Mouse (Mus musculus) embryonic facial prominence, embryonic 13.5 days (tissue): ENCODE results near the gene Tmem267. TPM values are rescaled to one million over a fixed set of nuclear protein-coding genes. Genes with fewer than 3 reads are reported as not detected.
"Not testable (repeated sequence)": the region's sequence is repeated elsewhere in the genome, so short reads cannot be mapped to it uniquely, and the experiment has no call there.

Experiments
- ATAC-seq: fragments of 200-750 bp; cut with Nextera tagmentation; 2 replicates; pipeline ENCODE4 v1.8.0; 2017; ENCODE audit warnings: low read depth; ENCODE audit not compliant: insufficient number of reproducible peaks, insufficient read depth, low FRiP score, low TSS enrichment
- H3K27ac ChIP-seq: fragments of 300-500 bp; sonication (generic); 2 replicates; pipeline ENCODE4 v1.5.1; 2015; ENCODE audit warnings: moderate library complexity, mild to moderate bottlenecking, inconsistent platforms
- H3K27me3 ChIP-seq: fragments of 300-500 bp; sonication (generic); 2 replicates; pipeline ENCODE4 v1.6.1; 2015; ENCODE audit warnings: mild to moderate bottlenecking, inconsistent platforms
- H3K36me3 ChIP-seq: fragments of 300-500 bp; sonication (generic); 2 replicates; pipeline ENCODE4 v1.6.1; 2015; ENCODE audit warnings: mild to moderate bottlenecking, inconsistent platforms
- H3K4me1 ChIP-seq: fragments of 300-500 bp; sonication (generic); 2 replicates; pipeline ENCODE4 v1.6.1; 2015; ENCODE audit warnings: inconsistent platforms
- H3K4me2 ChIP-seq: fragments of 300-500 bp; sonication (generic); 2 replicates; pipeline ENCODE4 v1.6.1; 2015; ENCODE audit warnings: moderate library complexity, mild to moderate bottlenecking, inconsistent platforms
- H3K4me3 ChIP-seq: fragments of 300-500 bp; sonication (generic); 2 replicates; pipeline ENCODE4 v1.5.1; 2015; ENCODE audit warnings: mild to moderate bottlenecking, inconsistent platforms
- H3K9ac ChIP-seq: fragments of 300-500 bp; sonication (generic); 2 replicates; pipeline ENCODE4 v1.6.1; 2015; ENCODE audit warnings: mild to moderate bottlenecking, inconsistent platforms
- H3K9me3 ChIP-seq: fragments of 300-500 bp; sonication (generic); 2 replicates; pipeline ENCODE4 v1.6.1; 2016; ENCODE audit warnings: inconsistent platforms
- WGBS: fragments of 180-500 bp; shearing (Covaris S2); methylation state at CpG from one replicate; pipeline ENCODE4 v1.1.7; 2015; ENCODE audit warnings: mixed read lengths; 5-methylcytosine and 5-hydroxymethylcytosine counted together
- polyA plus RNA-seq: library from polyadenylated mRNA; unstranded; fragments of >200 nt; fragmentation: Nextera tagmentation; extraction: Ambion mirVana; gene quantifications from 2 replicates; pipeline ENCODE4 v1.2.1, GENCODE M21; 2015

Gene Tmem267
- polyA plus RNA-seq, 1 experiment from 2014 or later, result 1.8 TPM

DNA sequence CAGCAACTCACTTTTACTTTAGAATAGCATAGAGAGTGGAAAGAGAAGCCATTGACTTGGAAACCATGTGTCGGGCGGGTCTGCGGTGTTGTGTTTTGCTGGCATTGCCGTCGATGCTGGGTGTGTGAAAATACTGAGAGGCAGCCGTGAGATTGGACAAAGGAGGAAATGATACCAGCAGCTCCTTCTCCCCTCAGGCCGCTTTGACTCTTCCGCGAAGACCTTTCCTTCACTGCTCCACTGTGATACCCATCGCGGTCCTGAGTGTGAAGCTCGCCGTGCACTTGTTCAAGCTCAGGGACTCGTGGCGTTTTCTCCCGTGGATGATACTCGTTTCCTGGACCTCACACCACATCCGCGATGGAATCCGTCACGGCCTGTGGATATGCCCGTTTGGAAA is 7.1 kb downstream of the Tmem267 start:
- H3K4me3 ChIP-seq, H3K27me3 ChIP-seq, H3K9ac ChIP-seq, H3K27ac ChIP-seq, H3K4me2 ChIP-seq, H3K4me1 ChIP-seq, H3K36me3 ChIP-seq: not testable (repeated sequence)
- WGBS, result 94% methylated on average over 13 of the region's 22 CpGs
- H3K9me3 ChIP-seq, result peaks cover 21% of the 10 kb centered on the region
- ATAC-seq, result peak; percentile 16; the same call in 1 of the 2 replicates

DNA sequence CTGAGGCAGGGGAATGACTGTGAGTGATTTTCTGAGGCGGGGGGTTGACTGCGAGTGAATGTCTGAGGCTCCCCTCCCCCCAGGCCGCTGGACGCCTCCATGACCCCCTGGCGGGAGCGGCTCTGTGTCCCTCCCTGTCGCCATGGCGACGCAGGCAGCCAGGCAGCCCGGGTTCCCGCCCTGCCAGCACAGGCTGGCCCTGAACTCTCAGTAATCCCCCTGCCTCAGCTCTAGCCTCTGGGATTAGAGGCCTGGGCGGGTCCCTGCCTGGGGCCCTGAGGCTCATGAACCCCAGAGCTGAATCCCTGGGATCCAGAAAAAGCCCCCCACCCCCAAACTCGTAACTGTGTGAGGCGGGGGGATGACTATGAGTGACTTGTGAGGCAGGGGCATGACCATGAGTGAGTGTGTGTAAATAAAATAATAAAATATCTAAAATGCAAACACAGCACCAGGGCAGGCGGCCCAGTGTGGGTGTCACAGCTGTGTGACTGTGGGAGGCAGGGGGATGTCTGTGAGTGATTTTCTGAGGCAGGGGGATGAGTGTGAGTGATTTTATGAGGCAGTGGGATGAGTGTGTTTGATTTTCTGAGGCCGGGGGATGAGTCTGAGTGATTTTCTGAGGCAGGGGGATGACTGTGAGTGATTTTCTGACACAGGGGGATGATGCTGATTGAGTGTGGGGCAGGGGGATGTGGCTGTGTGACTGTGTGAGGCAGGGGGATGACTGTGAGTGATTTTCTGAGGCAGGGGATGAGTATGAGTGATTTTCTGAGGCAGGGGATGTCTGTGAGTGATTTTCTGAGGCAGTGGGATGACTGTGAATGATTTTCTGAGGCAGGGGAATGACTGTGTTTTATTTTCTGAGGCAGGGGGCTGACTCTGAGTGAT is 108.7 kb downstream of the Tmem267 start:
- not testable (repeated sequence) for H3K27ac ChIP-seq, H3K36me3 ChIP-seq, H3K4me1 ChIP-seq, H3K27me3 ChIP-seq, H3K9ac ChIP-seq, H3K4me3 ChIP-seq, H3K4me2 ChIP-seq
- peaks cover 15% of the 10 kb centered on the region for H3K9me3 ChIP-seq
- peak; percentile 94 for ATAC-seq
- 71% methylated on average over 15 of the region's 16 CpGs for WGBS

DNA sequence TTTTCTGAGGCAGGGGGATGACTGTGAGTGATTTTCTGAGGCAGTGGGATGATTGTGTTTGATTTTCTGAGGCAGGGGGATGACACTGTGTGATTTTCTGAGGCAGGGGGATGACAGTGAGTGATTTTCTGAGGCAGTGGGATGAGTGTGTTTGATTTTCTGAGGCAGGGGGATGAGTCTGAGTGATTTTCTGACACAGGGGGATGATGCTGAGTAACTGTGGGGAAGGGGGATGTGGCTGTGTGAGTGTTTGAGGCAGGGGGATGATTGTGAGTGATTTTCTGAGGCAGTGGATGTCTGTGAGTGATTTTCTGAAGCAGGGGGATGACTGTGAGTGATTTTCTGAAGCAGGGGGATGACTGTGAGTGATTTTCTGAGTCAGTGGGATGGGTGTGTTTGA is 110.6 kb downstream of the Tmem267 start:
- not testable (repeated sequence) for H3K9ac ChIP-seq, H3K27me3 ChIP-seq, H3K36me3 ChIP-seq, ATAC-seq, H3K4me1 ChIP-seq, H3K4me3 ChIP-seq, H3K27ac ChIP-seq, H3K4me2 ChIP-seq
- peaks cover 19% of the 10 kb centered on the region for H3K9me3 ChIP-seq

DNA sequence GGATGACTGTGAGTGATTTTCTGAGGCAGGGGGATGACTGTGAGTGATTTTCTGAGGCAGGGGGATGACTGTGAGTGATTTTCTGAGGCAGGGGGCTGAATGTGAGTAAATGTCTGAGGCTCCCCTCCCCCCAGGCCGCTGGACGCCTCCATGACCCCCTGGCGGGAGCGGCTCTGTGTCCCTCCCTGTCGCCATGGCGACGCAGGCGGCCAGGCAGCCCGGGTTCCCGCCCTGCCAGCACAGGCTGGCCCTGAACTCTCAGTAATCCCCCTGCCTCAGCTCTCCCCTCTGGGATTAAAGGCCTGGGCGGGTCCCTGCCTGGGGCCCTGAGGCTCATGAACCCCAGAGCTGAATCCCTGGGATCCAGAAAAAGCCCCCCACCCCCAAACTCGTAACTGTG is 111.2 kb downstream of the Tmem267 start:
- not testable (repeated sequence) for H3K27ac ChIP-seq, H3K27me3 ChIP-seq, H3K4me1 ChIP-seq, H3K4me2 ChIP-seq, H3K9ac ChIP-seq, H3K4me3 ChIP-seq, H3K36me3 ChIP-seq, ATAC-seq
- peaks cover 24% of the 10 kb centered on the region for H3K9me3 ChIP-seq
- WGBS, result 74% methylated on average over 12 of the region's 12 CpGs

DNA sequence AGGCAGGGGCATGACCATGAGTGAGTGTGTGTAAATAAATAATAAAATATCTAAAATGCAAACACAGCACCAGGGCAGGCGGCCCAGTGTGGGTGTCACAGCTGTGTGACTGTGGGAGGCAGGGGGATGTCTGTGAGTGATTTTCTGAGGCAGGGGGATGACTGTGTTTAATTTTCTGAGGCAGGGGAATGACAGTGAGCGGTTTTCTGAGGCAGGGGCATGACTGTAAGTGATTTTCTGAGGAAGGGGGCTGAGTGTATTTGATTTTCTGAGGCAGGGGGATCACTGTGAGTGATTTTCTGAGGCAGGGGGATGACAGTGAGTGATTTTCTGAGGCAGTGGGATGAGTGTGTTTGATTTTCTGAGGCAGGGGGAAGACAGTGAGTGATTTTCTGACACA is 111.7 kb downstream of the Tmem267 start:
- H3K27me3 ChIP-seq, H3K27ac ChIP-seq, H3K4me1 ChIP-seq, H3K36me3 ChIP-seq, H3K4me3 ChIP-seq, H3K4me2 ChIP-seq, ATAC-seq, H3K9ac ChIP-seq: not testable (repeated sequence)
- peaks cover 26% of the 10 kb centered on the region for H3K9me3 ChIP-seq
- 60% methylated on average over 2 of the region's 2 CpGs for WGBS

DNA sequence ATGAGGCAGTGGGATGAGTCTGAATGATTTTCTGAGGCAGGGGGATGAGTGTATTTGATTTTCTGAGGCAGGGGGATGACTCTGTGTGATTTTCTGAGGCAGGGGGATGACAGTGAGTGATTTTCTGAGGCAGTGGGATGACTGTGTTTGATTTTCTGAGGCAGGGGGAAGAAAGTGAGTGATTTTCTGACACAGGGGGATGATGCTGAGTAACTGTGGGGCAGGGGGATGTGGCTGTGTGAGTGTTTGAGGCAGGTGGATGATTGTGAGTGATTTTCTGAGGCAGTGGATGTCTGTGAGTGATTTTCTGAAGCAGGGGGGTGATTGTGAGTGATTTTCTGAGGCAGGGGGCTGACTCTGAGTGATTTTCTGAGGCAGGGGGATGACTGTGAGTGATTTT is 112.3 kb downstream of the Tmem267 start:
- H3K4me1 ChIP-seq, H3K27ac ChIP-seq, H3K9ac ChIP-seq, ATAC-seq, H3K36me3 ChIP-seq, H3K4me2 ChIP-seq, H3K27me3 ChIP-seq, H3K4me3 ChIP-seq: not testable (repeated sequence)
- H3K9me3 ChIP-seq, result peaks cover 29% of the 10 kb centered on the region

DNA sequence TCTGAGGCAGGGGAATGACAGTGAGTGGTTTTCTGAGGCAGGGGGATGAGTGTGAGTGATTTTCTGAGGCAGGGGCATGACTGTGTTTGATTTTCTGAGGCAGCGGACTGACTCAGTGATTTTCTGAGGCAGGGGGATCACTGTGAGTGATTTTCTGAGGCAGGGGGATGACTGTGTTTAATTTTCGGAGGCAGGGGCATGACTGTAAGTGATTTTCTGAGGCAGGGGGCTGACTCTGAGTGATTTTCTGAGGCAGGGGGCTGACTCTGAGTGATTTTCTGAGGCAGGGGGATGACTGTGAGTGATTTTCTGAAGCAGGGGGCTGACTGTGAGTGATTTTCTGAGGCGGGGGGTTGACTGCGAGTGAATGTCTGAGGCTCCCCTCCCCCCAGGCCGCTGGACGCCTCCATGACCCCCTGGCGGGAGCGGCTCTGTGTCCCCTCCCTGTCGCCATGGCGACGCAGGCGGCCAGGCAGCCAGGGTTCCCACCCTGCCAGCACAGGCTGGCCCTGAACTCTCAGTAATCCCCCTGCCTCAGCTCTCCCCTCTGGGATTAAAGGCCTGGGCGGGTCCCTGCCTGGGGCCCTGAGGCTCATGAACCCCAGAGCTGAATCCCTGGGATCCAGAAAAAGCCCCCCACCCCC is 115.0 kb downstream of the Tmem267 start:
- 52% methylated on average over 13 of the region's 13 CpGs for WGBS
- ATAC-seq, H3K4me3 ChIP-seq, H3K36me3 ChIP-seq, H3K4me1 ChIP-seq, H3K27ac ChIP-seq, H3K4me2 ChIP-seq, H3K27me3 ChIP-seq, H3K9ac ChIP-seq: not testable (repeated sequence)
- H3K9me3 ChIP-seq, result peaks cover 16% of the 10 kb centered on the region

DNA sequence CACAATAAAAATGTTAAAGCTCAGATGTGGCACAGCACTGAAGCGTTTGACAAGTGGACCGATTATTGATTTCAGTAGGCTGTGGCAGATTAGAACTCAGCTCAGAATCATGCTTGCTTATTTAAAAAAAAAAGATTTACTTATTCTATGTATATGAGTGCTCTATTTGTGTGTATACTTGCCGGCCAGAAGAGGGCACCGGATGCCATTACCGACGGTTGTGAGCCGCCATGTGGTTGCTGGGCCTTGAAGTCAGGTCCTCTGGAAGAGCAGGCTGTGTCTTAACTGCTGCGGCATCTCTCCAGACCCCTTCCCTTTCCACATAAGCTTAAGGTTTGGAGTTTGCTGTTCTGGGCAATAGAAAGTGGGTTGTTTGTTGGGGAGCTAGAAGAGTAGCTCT is 116.1 kb downstream of the Tmem267 start:
- H3K9ac ChIP-seq, H3K36me3 ChIP-seq, H3K27ac ChIP-seq, H3K4me2 ChIP-seq, H3K27me3 ChIP-seq, H3K4me1 ChIP-seq, H3K4me3 ChIP-seq: not testable (repeated sequence)
- ATAC-seq, result peak; percentile 11; the same call in 1 of the 2 replicates
- H3K9me3 ChIP-seq, result peaks cover 16% of the 10 kb centered on the region
- 94% methylated on average over 8 of the region's 8 CpGs for WGBS

DNA sequence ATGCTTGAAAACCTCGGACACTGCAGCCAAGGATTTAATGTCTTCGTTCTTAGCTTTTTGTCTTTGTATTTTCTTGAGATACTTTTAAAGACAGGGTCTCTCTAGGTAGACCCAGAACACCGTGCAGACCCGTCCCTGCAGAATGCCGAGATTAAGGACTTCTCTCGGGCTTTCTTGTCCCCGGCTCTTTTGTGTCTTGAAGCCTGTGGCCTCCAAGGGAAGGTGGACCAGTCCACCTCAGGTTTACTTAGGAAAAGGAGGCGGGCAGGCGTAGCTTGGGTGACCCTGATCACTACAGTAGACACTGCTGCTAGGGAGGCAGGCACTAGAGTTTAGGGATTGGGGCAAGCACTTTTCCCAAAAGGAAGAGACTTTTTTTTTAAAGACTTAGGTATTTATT is 116.5 kb downstream of the Tmem267 start:
- WGBS, result 89% methylated on average over 8 of the region's 9 CpGs
- not testable (repeated sequence) for H3K27me3 ChIP-seq, H3K4me1 ChIP-seq, H3K9ac ChIP-seq, H3K36me3 ChIP-seq, H3K4me3 ChIP-seq, H3K4me2 ChIP-seq, H3K27ac ChIP-seq
- peak; percentile 28 for ATAC-seq
- H3K9me3 ChIP-seq, result peaks cover 16% of the 10 kb centered on the region

DNA sequence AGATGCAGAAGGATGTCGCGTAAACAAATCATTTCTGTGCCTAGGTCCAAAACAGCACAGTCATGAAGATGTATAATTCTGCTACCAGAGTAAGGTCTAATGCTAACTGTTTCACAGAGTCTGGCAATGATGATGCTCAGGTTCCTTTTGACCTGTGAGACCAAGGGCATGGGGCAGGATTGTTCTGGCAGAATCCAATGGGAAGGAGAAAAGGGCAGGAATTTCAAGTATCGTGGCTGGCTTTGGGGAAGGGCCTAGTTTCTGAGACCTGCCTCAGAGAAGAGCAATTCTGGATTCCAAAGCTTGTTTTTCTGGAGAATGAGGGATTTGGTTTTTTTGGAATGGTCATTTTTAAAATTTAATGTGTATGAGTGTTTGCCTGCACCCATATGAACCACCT is 131.0 kb downstream of the Tmem267 start:
- WGBS, result 90% methylated on average over 3 of the region's 3 CpGs
- no peak for ATAC-seq
- H3K9ac ChIP-seq, result no peak overlapping the region
- H3K4me1 ChIP-seq, result no peaks in the 10 kb centered on the region
- H3K27me3 ChIP-seq, result no peaks in the 10 kb centered on the region
- H3K36me3 ChIP-seq, result no peaks in the 10 kb centered on the region
- H3K4me3 ChIP-seq, result no peak overlapping the region
- H3K4me2 ChIP-seq, result no peak overlapping the region
- H3K9me3 ChIP-seq, result no peaks in the 10 kb centered on the region
- no peak overlapping the region for H3K27ac ChIP-seq

DNA sequence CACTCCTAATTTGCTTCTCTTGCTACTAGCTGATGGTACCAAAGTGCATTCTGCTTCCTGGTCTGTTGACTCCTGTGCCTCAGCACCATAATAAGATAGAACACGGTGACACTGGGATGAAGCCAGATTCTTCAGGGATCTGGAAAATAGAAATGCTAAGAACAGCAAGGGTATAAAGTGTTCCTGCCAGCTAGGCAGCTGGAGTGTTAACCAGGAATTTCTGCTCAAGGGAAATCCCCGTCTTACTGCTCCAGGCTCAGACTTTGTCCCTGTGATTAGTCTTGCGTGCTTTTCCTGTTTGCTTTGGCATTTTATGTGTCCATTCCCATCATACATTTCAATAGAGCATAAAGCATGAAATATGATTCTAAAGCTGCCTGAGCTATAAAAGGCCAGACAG is 131.9 kb downstream of the Tmem267 start:
- ATAC-seq, result no peak
- H3K4me2 ChIP-seq, result no peak overlapping the region
- no peak overlapping the region for H3K27ac ChIP-seq
- no peak overlapping the region for H3K9ac ChIP-seq
- H3K4me1 ChIP-seq, result no peaks in the 10 kb centered on the region
- no peaks in the 10 kb centered on the region for H3K9me3 ChIP-seq
- no peaks in the 10 kb centered on the region for H3K27me3 ChIP-seq
- no peak overlapping the region for H3K4me3 ChIP-seq
- WGBS, result 64% methylated on average over 3 of the region's 3 CpGs
- no peaks in the 10 kb centered on the region for H3K36me3 ChIP-seq

DNA sequence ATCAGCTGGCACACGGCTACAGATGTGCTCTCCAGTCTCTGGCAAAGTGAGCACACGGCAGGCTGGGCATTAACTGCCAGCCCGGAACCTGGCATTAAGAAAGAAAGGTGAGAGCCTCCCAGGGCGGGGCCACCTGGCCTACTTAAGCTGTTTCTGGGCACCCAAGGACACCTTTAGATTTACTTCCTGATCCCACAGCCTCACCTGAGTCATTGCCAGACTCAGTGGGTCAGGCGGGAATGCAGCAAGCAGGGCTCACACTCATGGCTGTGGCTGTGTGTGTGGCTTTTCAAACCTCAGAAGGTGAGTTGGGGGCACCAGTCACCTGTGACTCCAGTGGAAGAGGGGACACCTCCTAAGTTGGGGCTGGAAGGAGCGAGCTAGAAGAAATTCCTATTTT is 135.8 kb downstream of the Tmem267 start, which contains the start of gene Ccl28:
Gene Ccl28, plus strand, starts transcription at position 186 of the 400 bp plus-strand sequence.
- Histone ChIP-seq H3K9ac (no peak within 1 kb of the TSS), H3K4me1 (no peaks in the 10 kb centered on the region), H3K36me3 (no peaks in the 10 kb centered on the region), H3K27me3 (no peaks in the 10 kb centered on the region), H3K4me2 (no peak within 1 kb of the TSS), H3K4me3 (no peak within 1 kb of the TSS), H3K9me3 (no peaks in the 10 kb centered on the region), H3K27ac (no peak within 1 kb of the TSS)
- no peak for ATAC-seq
- WGBS, result 78% methylated on average over 6 of the region's 6 CpGs
